Mouse (Mus musculus) CH12.LX (cell line): ENCODE results near the gene Nhlrc1. TPM values are rescaled to one million over a fixed set of nuclear protein-coding genes. Genes with fewer than 3 reads are reported as not detected.
A peak's percentile ranks its signal among the peaks of the same experiment; 100 is the strongest.

Experiments used
- DNase-seq: peaks from one replicate; pipeline ENCODE4 v3.0.0-alpha.2; 2013; ENCODE audit errors: extremely low read depth
- H3K27ac ChIP-seq: 2 replicates; pipeline ENCODE4 v1.5.1; 2012; ENCODE audit warnings: low read depth, mild to moderate bottlenecking, control low read depth, moderate library complexity; ENCODE audit not compliant: insufficient read depth
- H3K27me3 ChIP-seq: replicated peaks from 2 replicates; pipeline ENCODE3; 2012; ENCODE audit warnings: inconsistent platforms
- H3K36me3 ChIP-seq, 2 experiments: replicated peaks in 1 of 2; 2 replicates each; pipeline versions ENCODE3 to v1.6.1; 2012; ENCODE audit warnings: inconsistent platforms in 1 of 2, low read length in 1 of 2, mild to moderate bottlenecking in 1 of 2, mixed read lengths in 1 of 2, moderate library complexity in 1 of 2; ENCODE audit not compliant: control insufficient read depth in 1 of 2, insufficient read depth in 1 of 2
- H3K4me1 ChIP-seq, 2 experiments: 2 replicates each; pipeline ENCODE4 v1.6.1; 2012; ENCODE audit warnings: inconsistent platforms in 1 of 2, moderate library complexity in 1 of 2; ENCODE audit not compliant: insufficient read depth in 2 of 2, control insufficient read depth in 1 of 2
- H3K4me2 ChIP-seq: 2 replicates; pipeline ENCODE4 v1.6.1; 2012; ENCODE audit warnings: low read depth, mild to moderate bottlenecking, control low read depth; ENCODE audit not compliant: poor library complexity, insufficient read depth, severe bottlenecking
- H3K4me3 ChIP-seq, 3 experiments: fragments of 150-350 bp in 1 of 3; sonication (generic) in 1 of 3; replicated peaks in 1 of 3; 2 replicates each; pipeline versions ENCODE3 to v1.5.1; 2011 to 2012; ENCODE audit warnings: low read depth in 2 of 3, low read length in 2 of 3, mild to moderate bottlenecking in 2 of 3, moderate library complexity in 2 of 3, control low read depth in 1 of 3, improper control_type of control experiment in 1 of 3, inconsistent platforms in 1 of 3, mixed read lengths in 1 of 3; ENCODE audit not compliant: poor library complexity in 1 of 3
- H3K79me2 ChIP-seq: replicated peaks from 2 replicates; pipeline ENCODE4 v1.6.1; 2012; ENCODE audit warnings: mild to moderate bottlenecking, moderate library complexity; ENCODE audit not compliant: control insufficient read depth, poor library complexity, insufficient read depth, severe bottlenecking; ENCODE audit errors: extremely low read depth
- H3K9ac ChIP-seq: 2 replicates; pipeline ENCODE4 v1.6.1; 2012; ENCODE audit warnings: low read depth, mild to moderate bottlenecking, control low read depth, moderate library complexity; ENCODE audit not compliant: insufficient read depth
- H3K9me3 ChIP-seq: replicated peaks from 2 replicates; pipeline ENCODE3; 2012; ENCODE audit warnings: low read length, inconsistent platforms, mixed read lengths
- BHLHE40 ChIP-seq: IDR thresholded peaks from 2 replicates; pipeline ENCODE4 v1.6.1; 2011; ENCODE audit warnings: mild to moderate bottlenecking, low read depth, low read length, improper control_type of control experiment
- CHD1 ChIP-seq: IDR thresholded peaks from 2 replicates; pipeline ENCODE4 v1.6.1; 2012; ENCODE audit warnings: low read depth, low read length, improper control_type of control experiment, inconsistent platforms
- CTCF ChIP-seq, 2 experiments: IDR thresholded peaks in 1 of 2; conservative IDR thresholded peaks in 1 of 2; 2 replicates each; pipeline ENCODE4 v1.5.1; 2011 to 2012; ENCODE audit warnings: low read depth in 2 of 2, low read length in 2 of 2, improper control_type of control experiment in 1 of 2, inconsistent platforms in 1 of 2, mild to moderate bottlenecking in 1 of 2, moderate library complexity in 1 of 2
- ELF1 ChIP-seq: IDR thresholded peaks from 2 replicates; pipeline ENCODE4 v1.6.1; 2014; ENCODE audit warnings: low read depth, mild to moderate bottlenecking, inconsistent platforms, low read length, improper control_type of control experiment
- EP300 ChIP-seq: IDR thresholded peaks from 2 replicates; pipeline ENCODE4 v1.6.1; 2011; ENCODE audit warnings: low read length, improper control_type of control experiment
- HCFC1 ChIP-seq: IDR thresholded peaks from 2 replicates; pipeline ENCODE4 v1.6.1; 2012; ENCODE audit warnings: low read depth, mild to moderate bottlenecking, inconsistent platforms, low read length, improper control_type of control experiment
- IRF4 ChIP-seq: IDR thresholded peaks from 2 replicates; pipeline ENCODE4 v1.6.1; 2014; ENCODE audit warnings: low read depth, mild to moderate bottlenecking, inconsistent platforms, low read length, improper control_type of control experiment
- MEF2A ChIP-seq: IDR thresholded peaks from 2 replicates; pipeline ENCODE4 v1.6.1; 2014; ENCODE audit warnings: low read depth, mild to moderate bottlenecking, inconsistent platforms, low read length, improper control_type of control experiment, borderline replicate concordance
- MXI1 ChIP-seq: IDR thresholded peaks from 2 replicates; pipeline ENCODE4 v1.6.1; 2011; ENCODE audit warnings: mild to moderate bottlenecking, low read depth, low read length, improper control_type of control experiment
- NELFE ChIP-seq: IDR thresholded peaks from 2 replicates; pipeline ENCODE4 v1.6.1; 2011; ENCODE audit warnings: low read depth, low read length, improper control_type of control experiment
- NRF1 ChIP-seq: IDR thresholded peaks from 2 replicates; pipeline ENCODE4 v1.6.1; 2014; ENCODE audit warnings: low read depth, mild to moderate bottlenecking, inconsistent platforms, low read length, improper control_type of control experiment, moderate library complexity
- POLR2A ChIP-seq: IDR thresholded peaks from 2 replicates; pipeline ENCODE4 v1.6.1; 2011; ENCODE audit warnings: low read depth, mild to moderate bottlenecking, improper control_type of control experiment, low read length
- RAD21 ChIP-seq: IDR thresholded peaks from 2 replicates; pipeline ENCODE4 v1.6.1; 2011; ENCODE audit warnings: low read depth, mild to moderate bottlenecking, low read length, improper control_type of control experiment, moderate library complexity
- RCOR1 ChIP-seq: conservative IDR thresholded peaks from 2 replicates; pipeline ENCODE4 v1.6.1; 2012; ENCODE audit warnings: low read depth, mild to moderate bottlenecking, inconsistent platforms, low read length, improper control_type of control experiment
- SIN3A ChIP-seq: IDR thresholded peaks from 2 replicates; pipeline ENCODE4 v1.6.1; 2012; ENCODE audit warnings: low read length, improper control_type of control experiment, inconsistent platforms
- SMC3 ChIP-seq: IDR thresholded peaks from 2 replicates; pipeline ENCODE4 v1.6.1; 2011; ENCODE audit warnings: low read depth, low read length, improper control_type of control experiment
- TCF12 ChIP-seq: IDR thresholded peaks from 2 replicates; pipeline ENCODE4 v1.6.1; 2014; ENCODE audit warnings: low read depth, mild to moderate bottlenecking, inconsistent platforms, low read length, improper control_type of control experiment
- UBTF ChIP-seq: IDR thresholded peaks from 2 replicates; pipeline ENCODE4 v1.6.1; 2012; ENCODE audit warnings: low read depth, mild to moderate bottlenecking, inconsistent platforms, low read length, improper control_type of control experiment, moderate library complexity
- USF1 ChIP-seq: IDR thresholded peaks from 2 replicates; pipeline ENCODE4 v1.6.1; 2014; ENCODE audit warnings: low read depth, mild to moderate bottlenecking, inconsistent platforms, low read length, improper control_type of control experiment
- ZKSCAN1 ChIP-seq: IDR thresholded peaks from 2 replicates; pipeline ENCODE4 v1.6.1; 2012; ENCODE audit warnings: low read depth, inconsistent platforms, low read length, improper control_type of control experiment, borderline replicate concordance
- ZMIZ1 ChIP-seq: IDR thresholded peaks from 2 replicates; pipeline ENCODE4 v1.6.1; 2012; ENCODE audit warnings: low read depth, mild to moderate bottlenecking, inconsistent platforms, low read length, improper control_type of control experiment
- ZNF384 ChIP-seq: IDR thresholded peaks from 2 replicates; pipeline ENCODE4 v1.6.1; 2012; ENCODE audit warnings: low read depth, low read length, improper control_type of control experiment, inconsistent platforms
- dilution Hi-C: fragments of 300-500 bp; cut with MboI; formaldehyde crosslinking; loops from 2 replicates; pipeline ENCODE4 v1.14.3; 2020; ENCODE audit warnings: low sequenced_read_pairs; ENCODE audit not compliant: extremely low pct_unique_long_range_greater_than_20kb, extremely low pct_ligation_motif_present
- in situ Hi-C: fragments of 300-500 bp; cut with MboI; formaldehyde crosslinking; loops from 3 replicates; pipeline ENCODE4 v1.14.3; 2019; ENCODE audit warnings: low sequenced_read_pairs, low pct_ligation_motif_present, low pct_unique_long_range_greater_than_20kb, mixed read lengths
- polyA plus RNA-seq: library from polyadenylated mRNA; unstranded; fragments of >175 nt; gene quantifications from 2 replicates; pipeline ENCODE4 v1.2.1, GENCODE M21; 2012; ENCODE audit warnings: low read depth; ENCODE audit not compliant: insufficient read length
- total RNA-seq, 2 experiments: library from RNA; depleted of rRNA; stranded (reverse); fragments of 300-350 nt in 1 of 2; fragments of >200 nt in 1 of 2; gene quantifications; 2 replicates each; pipeline ENCODE4 v1.2.3; 2012 to 2014

The Nhlrc1 gene
- total and polyA plus RNA-seq, 3 experiments: not detected

DNA sequence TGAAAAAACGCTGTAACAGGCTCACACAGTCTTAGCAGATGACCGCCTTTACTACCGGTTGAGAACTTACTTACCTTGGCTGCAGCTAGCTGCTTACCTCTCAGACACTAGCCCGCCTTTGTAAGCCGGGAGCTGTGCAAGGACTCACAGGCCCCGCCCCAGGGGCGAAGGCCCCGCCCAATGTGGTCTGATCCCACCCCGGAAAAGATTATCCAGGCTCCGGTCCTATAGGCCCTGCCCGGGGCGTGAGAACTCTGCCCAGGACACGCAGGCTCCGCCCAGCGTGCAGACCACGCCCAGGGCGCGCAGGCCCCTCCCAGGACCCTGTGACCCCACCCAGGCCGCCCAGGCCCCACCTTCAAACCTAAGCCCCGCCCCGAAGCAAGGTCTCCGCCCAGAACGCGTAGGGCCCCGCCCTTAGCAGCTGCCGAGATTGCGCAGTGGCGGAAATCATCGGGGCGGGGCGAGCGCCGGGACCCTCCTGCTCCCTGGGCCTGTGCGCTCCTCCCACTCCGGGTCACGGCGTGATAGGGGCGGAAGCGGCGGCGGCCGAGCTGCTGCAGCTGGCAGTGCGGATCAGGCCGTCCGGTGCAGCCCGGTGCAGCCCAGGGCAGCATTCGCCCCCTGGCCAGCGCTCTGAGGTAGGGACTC, 28.5 kb upstream of the Nhlrc1 start, which contains the start of gene Kdm1b:
Gene Kdm1b (plus strand): TSS at position 470 of the 651 bp plus-strand sequence.
- Histone ChIP-seq H3K36me3 (peaks cover 0 to 4% of the 10 kb centered on the region in 2 experiments), H3K4me3 (peak within 1 kb of the TSS; percentile 66 to 89 (median 81)), H3K4me1 (peaks cover 0 to 19% of the 10 kb centered on the region in 2 experiments; a peak in 2 of 4 replicates), H3K27me3 (no peaks in the 10 kb centered on the region), H3K9ac (peak within 1 kb of the TSS; percentile 51), H3K27ac (no peak within 1 kb of the TSS), H3K4me2 (peak within 1 kb of the TSS; percentile 89), H3K9me3 (no peaks in the 10 kb centered on the region), H3K79me2 (no peaks in the 10 kb centered on the region; the same call in 1 of the 2 replicates)
- TF ChIP-seq TCF12: peak; percentile 63; the same call in 1 of the 2 replicates
- peak; percentile 77 for TF ChIP-seq ELF1
- peak; percentile 69 for TF ChIP-seq NELFE
- no peak for TF ChIP-seq IRF4
- TF ChIP-seq ZKSCAN1: no peak
- TF ChIP-seq UBTF: no peak
- TF ChIP-seq POLR2A: peak; percentile 64
- TF ChIP-seq EP300: no peak
- 0 out of 2 replicates have a peak, but pooled peaks have one; percentile 6 for TF ChIP-seq MEF2A
- TF ChIP-seq NRF1: peak; percentile 91
- peak; percentile 70; the same call in 1 of the 2 replicates for TF ChIP-seq SIN3A
- TF ChIP-seq ZMIZ1: no peak
- no peak for TF ChIP-seq RAD21
- TF ChIP-seq BHLHE40: no peak; the same call in 1 of the 2 replicates
- no peak for TF ChIP-seq USF1
- no peak for TF ChIP-seq CTCF (conservative IDR thresholded peaks at IDR 0.05 in 1 of 2, IDR thresholded peaks at IDR 0.05 in 1 of 2; ENCODE audit: low read depth in 2 of 2, low read length in 2 of 2)
- TF ChIP-seq MXI1: peak; percentile 37; the same call in 1 of the 2 replicates
- TF ChIP-seq HCFC1: peak; percentile 33; the same call in 1 of the 2 replicates
- no peak for TF ChIP-seq RCOR1
- dilution Hi-C loops: no loop called here
- peak; percentile 96 for DNase-seq
- in situ Hi-C loops: no loop called here

DNA sequence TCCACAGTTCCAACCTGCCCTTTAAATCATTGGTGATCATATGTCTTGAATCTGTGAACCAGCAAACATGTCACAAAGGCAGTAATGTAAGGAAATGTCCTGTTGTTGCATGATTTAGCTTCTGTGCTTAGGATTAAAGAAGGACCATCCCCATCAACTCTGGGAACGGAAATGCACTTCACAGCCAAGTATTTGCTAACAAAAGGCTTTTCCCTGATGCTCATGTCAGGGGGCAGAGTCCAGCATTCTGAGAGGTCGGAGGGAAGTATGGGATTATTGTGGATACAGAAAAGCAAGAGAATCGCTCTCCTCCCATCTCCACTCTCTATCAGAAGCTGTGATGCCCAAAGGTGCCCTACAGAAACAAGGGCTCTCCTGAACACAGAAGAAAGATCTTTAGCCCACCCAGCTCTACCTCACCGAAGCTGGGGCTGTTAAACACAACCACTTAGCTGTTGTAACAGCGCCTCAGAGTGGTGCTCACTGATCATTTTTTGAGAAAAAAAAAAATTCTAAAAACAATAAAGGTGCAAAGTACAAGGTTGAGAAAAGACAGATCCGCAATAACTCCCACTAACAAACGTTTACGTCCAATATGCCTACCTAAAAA, 27.5 kb upstream of the Nhlrc1 start:
- H3K4me2 ChIP-seq: peak overlapping the region; percentile 61; the same call in 1 of the 2 replicates
- H3K9me3 ChIP-seq: no peaks in the 10 kb centered on the region
- dilution Hi-C loops (no loop called here), in situ Hi-C loops (no loop called here)
- H3K79me2 ChIP-seq: no peaks in the 10 kb centered on the region; the same call in 1 of the 2 replicates
- no peak overlapping the region for H3K4me3 ChIP-seq
- H3K9ac ChIP-seq: no peak overlapping the region
- no peak overlapping the region for H3K27ac ChIP-seq
- no peak for TF ChIP-seq NRF1
- peak; percentile 71 for TF ChIP-seq ZNF384
- peak; percentile 38 for TF ChIP-seq RAD21
- peak; percentile 21 for TF ChIP-seq SMC3
- TF ChIP-seq CHD1: no peak
- TF ChIP-seq CTCF (conservative IDR thresholded peaks at IDR 0.05 in 1 of 2, IDR thresholded peaks at IDR 0.05 in 1 of 2; ENCODE audit: low read depth in 2 of 2, low read length in 2 of 2): peak in 1 of 2 experiments; percentile 32; a peak in 1 of 4 replicates
- no peak for TF ChIP-seq SIN3A
- no peaks in the 10 kb centered on the region for H3K36me3 ChIP-seq
- no peaks in the 10 kb centered on the region for H3K27me3 ChIP-seq
- no peak for DNase-seq
- peaks cover 0 to 19% of the 10 kb centered on the region in 2 experiments; a peak in 2 of 4 replicates for H3K4me1 ChIP-seq
